17 mouse cellular contexts compared by ENCODE assay signal in the genomic region with DNA sequence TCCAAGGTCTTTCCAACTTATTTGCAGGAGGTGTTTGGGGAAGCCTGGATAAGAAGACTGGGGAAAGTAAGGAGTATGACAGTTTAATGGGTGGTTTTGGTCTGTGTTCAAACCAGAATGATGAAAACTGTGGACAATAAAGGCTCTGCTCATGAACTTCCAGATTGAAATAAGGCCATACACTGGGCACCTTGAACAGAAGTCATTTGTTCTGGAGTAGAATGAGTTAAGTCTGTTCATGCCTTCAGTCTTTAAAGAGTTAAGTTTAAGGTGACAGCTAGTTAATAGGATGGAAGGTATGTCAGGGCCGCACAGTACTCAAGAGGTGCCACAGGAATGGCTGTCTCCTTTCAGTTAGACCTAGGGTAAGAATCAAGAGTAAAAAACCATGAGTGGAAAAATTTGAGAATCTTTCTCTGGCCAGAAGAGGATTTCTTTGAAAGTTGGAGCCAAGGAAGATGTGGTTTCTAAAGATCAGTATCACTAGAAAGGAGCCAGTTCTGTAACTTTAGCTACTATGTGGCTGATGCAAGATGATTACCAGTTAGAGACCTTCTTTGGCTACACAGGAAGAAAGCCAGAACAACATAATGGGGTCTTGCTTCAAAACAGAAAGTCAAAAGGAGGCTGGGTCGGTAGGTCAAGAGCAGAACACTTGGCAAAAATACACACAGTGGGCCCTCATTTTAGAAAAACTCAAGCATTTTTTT. TPM values are rescaled to one million over a fixed set of nuclear protein-coding genes. Genes with fewer than 3 reads are reported as not detected.
"Had no signal": no experiment of that assay in that cellular context is flagged by ENCODE, and none has a peak within 500 bp of the region (broad histone marks: within the 10 kb centered on the region; RNA-seq: fewer than 3 reads in every experiment).

No protein-coding gene starts in this region.

- H3K4me3 ChIP-seq: neural tube, embryonic 15.5 days; stomach, embryonic 15.5 days had no signal

- H3K9ac ChIP-seq: neural tube, embryonic 15.5 days; stomach, embryonic 15.5 days had no signal

- H3K4me2 ChIP-seq: neural tube, embryonic 15.5 days; stomach, embryonic 15.5 days had no signal

- H3K36me3 ChIP-seq: neural tube, embryonic 15.5 days; stomach, embryonic 15.5 days had no signal

- H3K9me3 ChIP-seq: neural tube, embryonic 15.5 days; stomach, embryonic 15.5 days had no signal

- H3K27ac ChIP-seq: neural tube, embryonic 15.5 days; stomach, embryonic 15.5 days; stomach, postnatal 0 days had no signal

- H3K4me1 ChIP-seq: neural tube, embryonic 15.5 days; stomach, embryonic 15.5 days had no signal

- DNase-seq: retina, postnatal 1 day; right cerebral cortex, adult 18-20 months; right cerebral cortex, postnatal 14 days; right cerebral cortex, postnatal 25 days; right cerebral cortex, postnatal 4 days; spleen, adult 18-20 months; thymus, adult 18-20 months; thymus, adult 2 months; thymus, postnatal 14 days; thymus, postnatal 25 days; thymus, postnatal 36 days; thymus, postnatal 4 days had no signal

- H3K27me3 ChIP-seq: neural tube, embryonic 15.5 days; stomach, embryonic 15.5 days had no signal

RNA-seq across cellular contexts. Expression of a gene that starts 33.2 kb away (rescaled TPM):
- total RNA-seq: neutrophil, adult 5-6 weeks had no signal
- polyA plus RNA-seq: spleen, adult 2 months; thymus, adult 2 months had no signal
